Mouse (Mus musculus) forebrain, embryonic 14.5 days (tissue): ENCODE measurements around the gene Pitpnm2. TPM values are rescaled to one million over a fixed set of nuclear protein-coding genes. Genes with fewer than 3 reads are reported as not detected.

ENCODE experiments used
- ATAC-seq: fragments of 200-750 bp; cut with Nextera tagmentation; 2 replicates; pipeline ENCODE4 v1.8.0; 2017; ENCODE audit warnings: mild to moderate bottlenecking, moderate library complexity
- DNase-seq: peaks from one replicate; pipeline ENCODE4 v3.0.0-alpha.2; 2015; ENCODE audit warnings: low spot score
- H3K27ac ChIP-seq: fragments of 300-500 bp; sonication (generic); 2 replicates; pipeline ENCODE4 v1.5.1; 2014; ENCODE audit warnings: low read depth, mild to moderate bottlenecking, control low read depth, low read length, moderate library complexity
- H3K27me3 ChIP-seq: fragments of 300-500 bp; sonication (generic); replicated peaks from 2 replicates; pipeline ENCODE4 v1.6.1; 2014; ENCODE audit warnings: low read length, control low read depth, mixed read lengths; ENCODE audit not compliant: control insufficient read depth, insufficient read depth
- H3K36me3 ChIP-seq: fragments of 300-500 bp; sonication (generic); 2 replicates; pipeline ENCODE4 v1.6.1; 2014; ENCODE audit warnings: low read length, control low read depth; ENCODE audit not compliant: control insufficient read depth, insufficient read depth
- H3K4me1 ChIP-seq: fragments of 300-500 bp; sonication (generic); 2 replicates; pipeline ENCODE4 v1.6.1; 2014; ENCODE audit warnings: antibody characterized with exemption, low read length, control low read depth; ENCODE audit not compliant: control insufficient read depth, insufficient read depth
- H3K4me2 ChIP-seq: fragments of 300-500 bp; sonication (generic); 2 replicates; pipeline ENCODE4 v1.6.1; 2014; ENCODE audit warnings: mild to moderate bottlenecking, control low read depth, low read length
- H3K4me3 ChIP-seq: fragments of 300-500 bp; sonication (generic); 2 replicates; pipeline ENCODE4 v1.5.1; 2014; ENCODE audit warnings: low read depth, low read length, control low read depth
- H3K9ac ChIP-seq: fragments of 300-500 bp; sonication (generic); 2 replicates; pipeline ENCODE4 v1.6.1; 2014; ENCODE audit warnings: mild to moderate bottlenecking, low read length, control low read depth, moderate library complexity
- H3K9me3 ChIP-seq: fragments of 300-500 bp; sonication (generic); replicated peaks from 2 replicates; pipeline ENCODE4 v1.6.1; 2016; ENCODE audit warnings: low read length, control low read depth, mixed read lengths; ENCODE audit not compliant: control insufficient read depth
- WGBS: fragments of 180-500 bp; shearing (Covaris S2); extraction: QIAGEN DNeasy Blood & Tissue Kit; methylation state at CpG from one replicate; pipeline ENCODE4 v1.1.7; 2014; 5-methylcytosine and 5-hydroxymethylcytosine counted together
- polyA plus RNA-seq: library from polyadenylated mRNA; unstranded; fragments of >200 nt; fragmentation: Nextera tagmentation; extraction: Ambion mirVana; gene quantifications from 2 replicates; pipeline ENCODE4 v1.2.1, GENCODE M21; 2014

Pitpnm2 gene
- polyA plus RNA-seq, 1 experiment from 2014 or later: 8.5 TPM

DNA sequence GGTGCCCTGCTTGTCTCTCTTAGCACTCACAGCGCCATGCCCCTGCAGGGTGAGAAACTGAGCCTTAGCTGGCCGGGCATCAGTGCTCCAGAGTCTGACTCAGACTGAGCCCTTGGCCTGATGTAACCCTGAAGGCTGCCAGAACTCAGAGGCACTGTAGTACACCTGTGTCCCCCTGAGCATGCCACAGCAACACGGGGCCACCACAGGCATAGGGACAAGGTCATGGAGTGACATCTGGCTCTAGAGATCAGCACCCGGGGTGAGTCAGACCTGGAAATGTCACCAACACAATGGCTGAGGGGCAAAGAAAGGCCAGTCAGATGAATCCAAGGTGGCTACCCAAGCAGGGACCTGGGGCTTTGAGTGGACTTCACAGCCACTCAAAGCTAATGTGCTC, 162.7 kb downstream of the Pitpnm2 start:
- Histone ChIP-seq H3K36me3 (no peaks in the 10 kb centered on the region), H3K9ac (no peak overlapping the region), H3K4me2 (no peak overlapping the region), H3K27ac (no peak overlapping the region), H3K27me3 (no peaks in the 10 kb centered on the region), H3K9me3 (no peaks in the 10 kb centered on the region), H3K4me1 (no peaks in the 10 kb centered on the region), H3K4me3 (no peak overlapping the region)
- DNase-seq: no peak
- no peak for ATAC-seq
- WGBS: 85% methylated on average over 4 of the region's 4 CpGs

DNA sequence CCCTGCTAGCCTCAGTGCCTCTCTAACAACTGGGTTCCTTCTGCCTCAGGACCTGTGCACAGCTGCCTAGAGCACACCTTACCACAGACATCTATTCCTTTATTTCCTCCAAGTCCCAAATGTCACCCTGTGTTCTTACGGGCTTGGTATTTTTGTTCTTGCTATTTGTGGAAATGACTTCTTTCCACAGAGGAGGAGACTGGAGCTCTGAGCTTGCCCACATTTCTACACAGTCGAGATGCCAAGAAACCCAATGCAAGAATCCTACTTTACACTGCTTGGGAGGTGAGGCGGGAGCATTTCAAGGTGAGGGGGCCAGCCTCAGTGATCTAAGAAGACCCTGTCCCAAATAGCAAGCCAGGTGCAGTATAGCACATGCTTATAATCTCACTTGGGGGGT, 164.0 kb downstream of the Pitpnm2 start:
- Histone ChIP-seq H3K4me3 (no peak overlapping the region), H3K9me3 (no peaks in the 10 kb centered on the region), H3K4me1 (no peaks in the 10 kb centered on the region), H3K27me3 (no peaks in the 10 kb centered on the region), H3K4me2 (no peak overlapping the region), H3K27ac (no peak overlapping the region), H3K36me3 (no peaks in the 10 kb centered on the region), H3K9ac (no peak overlapping the region)
- ATAC-seq (no peak), DNase-seq (no peak)
- whole genome bisulfite sequencing: 77% methylated on average over 3 of the region's 3 CpGs

DNA sequence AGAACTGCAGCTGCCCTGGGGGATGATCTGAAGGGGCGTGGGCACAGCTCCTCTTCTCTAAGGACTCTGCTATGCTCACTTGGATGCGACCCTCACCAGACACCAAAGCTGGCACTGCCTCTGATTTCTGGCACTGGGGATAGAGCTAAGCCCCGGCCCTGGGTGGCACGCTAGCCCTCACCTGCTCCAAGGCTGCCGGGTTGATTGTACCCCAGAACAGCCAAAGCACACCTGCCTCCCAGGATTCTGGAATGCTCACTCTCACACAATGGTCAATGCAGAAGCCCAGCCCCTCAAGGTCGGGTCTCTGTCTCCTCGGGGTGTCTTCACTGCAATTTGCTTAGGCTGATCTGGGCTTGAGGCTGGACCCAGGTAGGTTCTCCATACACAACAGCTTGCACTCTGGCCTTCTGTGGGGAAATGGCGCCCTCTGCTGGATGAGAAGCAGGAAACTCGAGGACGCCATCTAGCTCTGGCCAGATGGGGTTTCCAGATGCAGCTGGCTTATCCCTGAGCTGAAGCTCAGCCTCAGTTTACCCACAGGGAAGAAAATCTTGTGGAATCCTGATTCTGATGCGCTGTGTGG, 164.9 kb downstream of the Pitpnm2 start:
- no peak overlapping the region for H3K27ac ChIP-seq

DNA sequence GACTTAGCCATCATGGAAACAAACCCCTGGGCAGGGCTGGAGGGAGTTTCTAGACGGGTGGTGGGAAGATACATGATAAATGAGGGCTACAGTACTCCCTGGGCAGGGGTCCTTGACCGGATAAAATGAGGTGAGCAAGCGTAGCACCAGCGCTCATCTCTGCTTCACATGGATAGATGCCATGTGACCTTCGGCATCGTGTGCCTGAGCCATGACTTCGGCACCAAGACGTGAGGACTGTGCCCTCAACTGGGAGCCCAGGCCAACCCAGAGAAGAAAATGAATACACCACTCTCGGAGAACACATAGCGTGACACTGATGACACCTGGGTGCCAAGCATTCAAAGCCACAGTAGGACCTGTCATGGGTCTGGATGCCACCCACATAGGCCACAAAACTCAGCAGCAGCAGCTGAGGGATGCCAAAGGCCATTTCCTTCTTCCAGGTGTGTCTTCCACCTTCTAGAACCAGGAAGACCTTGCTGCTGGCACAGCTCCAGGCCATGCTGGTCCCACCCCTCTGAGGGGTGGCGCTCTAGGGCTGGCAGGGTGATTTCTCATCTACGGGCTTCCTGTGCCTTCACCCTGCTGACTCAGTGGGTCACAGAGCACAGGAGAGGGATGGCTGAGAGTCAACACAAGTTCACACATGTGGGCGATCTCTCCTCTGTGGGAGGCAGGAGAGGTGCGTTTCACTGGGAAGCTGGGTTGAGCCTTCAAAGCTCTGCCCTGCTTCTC, 165.5 kb downstream of the Pitpnm2 start:
- H3K9me3 ChIP-seq: no peaks in the 10 kb centered on the region
- peaks cover 9% of the 10 kb centered on the region for H3K4me1 ChIP-seq
- WGBS: 88% methylated on average over 14 of the region's 14 CpGs
- H3K36me3 ChIP-seq: no peaks in the 10 kb centered on the region
- ATAC-seq: no peak
- no peak for DNase-seq
- H3K4me3 ChIP-seq: no peak overlapping the region
- H3K27ac ChIP-seq: no peak overlapping the region
- H3K27me3 ChIP-seq: no peaks in the 10 kb centered on the region
- H3K4me2 ChIP-seq: no peak overlapping the region
- no peak overlapping the region for H3K9ac ChIP-seq

More for the DNA sequence above, 164.9 kb downstream of the Pitpnm2 start:
- H3K9ac ChIP-seq: no peak overlapping the region
- DNase-seq (peak; percentile 87), ATAC-seq (peak; percentile 80)
- H3K4me2 ChIP-seq: no peak overlapping the region
- no peaks in the 10 kb centered on the region for H3K36me3 ChIP-seq
- H3K27me3 ChIP-seq: no peaks in the 10 kb centered on the region
- no peak overlapping the region for H3K4me3 ChIP-seq
- H3K9me3 ChIP-seq: no peaks in the 10 kb centered on the region
- peaks cover 3% of the 10 kb centered on the region for H3K4me1 ChIP-seq
- WGBS: 41% methylated on average over 11 of the region's 11 CpGs

DNA sequence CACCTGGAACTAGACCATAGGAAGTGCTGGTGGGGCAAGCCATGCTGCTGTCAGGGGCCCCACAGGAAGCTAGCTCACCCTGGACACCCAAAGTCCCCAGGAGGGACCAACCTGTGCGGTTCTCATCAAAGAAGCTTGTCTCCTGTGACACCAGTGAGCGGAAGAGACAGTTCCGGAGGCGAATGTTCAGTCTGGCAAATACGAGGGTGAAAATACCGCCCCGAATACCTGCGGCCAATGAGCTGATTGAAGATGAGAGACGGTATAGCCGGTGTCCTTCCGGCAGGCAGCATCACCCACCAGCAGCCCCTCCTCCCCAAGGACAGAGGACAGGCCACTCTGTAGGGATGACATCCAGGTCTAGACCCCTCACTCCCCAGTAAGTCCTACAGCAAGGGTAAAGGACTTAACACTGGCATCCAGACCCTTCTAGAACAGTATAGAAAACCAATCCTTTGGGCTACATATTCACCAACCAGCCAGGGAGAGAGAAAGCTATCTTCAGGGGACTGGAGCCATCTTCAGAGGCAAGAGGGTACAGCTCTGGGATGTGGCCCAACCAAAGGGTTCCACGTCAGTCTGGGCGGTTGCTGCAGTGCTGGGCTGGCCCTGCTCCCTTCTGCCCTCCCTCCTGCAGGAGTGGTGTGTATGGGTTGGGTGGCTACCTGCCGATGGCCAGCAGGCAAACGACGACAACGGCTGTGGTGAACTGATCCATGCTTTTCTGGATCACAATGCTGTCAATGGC, 166.4 kb downstream of the Pitpnm2 start:
- H3K4me2 ChIP-seq: no peak overlapping the region
- no peak overlapping the region for H3K9ac ChIP-seq
- H3K27me3 ChIP-seq: no peaks in the 10 kb centered on the region
- no peak overlapping the region for H3K4me3 ChIP-seq
- DNase-seq: no peak
- H3K4me1 ChIP-seq: peaks cover 16% of the 10 kb centered on the region
- H3K36me3 ChIP-seq: no peaks in the 10 kb centered on the region
- 93% methylated on average over 17 of the region's 17 CpGs for WGBS
- ATAC-seq: no peak
- H3K9me3 ChIP-seq: no peaks in the 10 kb centered on the region
- H3K27ac ChIP-seq: no peak overlapping the region

DNA sequence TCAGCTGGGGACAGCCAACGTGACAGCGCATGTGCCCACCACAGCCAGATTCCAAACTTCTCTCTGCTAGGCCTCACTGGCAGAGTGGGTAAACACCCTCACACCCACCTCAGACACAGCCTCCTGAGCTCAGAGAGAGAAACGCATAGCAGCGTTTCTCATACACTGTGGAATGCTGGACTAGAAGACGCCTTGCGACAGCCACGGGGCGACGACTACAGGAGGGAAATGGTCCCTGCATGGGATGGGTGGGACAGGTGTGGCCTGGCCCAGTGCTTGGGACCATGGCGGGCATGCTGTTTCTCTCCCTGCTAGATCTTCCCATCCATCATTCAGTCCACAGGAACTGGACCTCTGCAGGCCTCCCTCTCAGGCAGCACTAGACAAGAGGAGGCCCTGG, 167.1 kb downstream of the Pitpnm2 start:
- no peak overlapping the region for H3K4me2 ChIP-seq
- no peak overlapping the region for H3K9ac ChIP-seq
- H3K27ac ChIP-seq: no peak overlapping the region
- no peaks in the 10 kb centered on the region for H3K9me3 ChIP-seq
- ATAC-seq: no peak
- WGBS: 93% methylated on average over 10 of the region's 10 CpGs
- H3K36me3 ChIP-seq: no peaks in the 10 kb centered on the region
- H3K4me3 ChIP-seq: no peak overlapping the region
- H3K4me1 ChIP-seq: peaks cover 21% of the 10 kb centered on the region
- no peak for DNase-seq
- no peaks in the 10 kb centered on the region for H3K27me3 ChIP-seq

DNA sequence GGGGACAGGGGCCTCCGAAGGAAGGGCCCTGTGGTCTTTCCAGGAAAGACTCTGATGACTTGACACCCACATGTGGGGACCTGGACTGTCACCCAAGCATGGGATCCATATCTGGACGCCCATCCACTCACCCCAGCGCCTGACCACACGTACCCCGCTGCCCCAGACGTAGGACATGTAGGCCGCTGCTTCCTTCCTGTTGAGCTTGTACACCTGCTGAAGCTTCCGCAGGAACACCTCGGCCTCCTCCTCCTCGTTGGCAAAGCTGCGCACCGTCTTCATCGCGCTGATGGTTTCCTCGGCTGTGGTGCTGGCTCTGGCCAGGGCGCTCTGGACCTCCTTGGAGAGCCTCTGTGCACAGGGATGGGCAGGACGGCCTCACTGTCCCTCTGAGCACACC, 169.7 kb downstream of the Pitpnm2 start:
- H3K36me3 ChIP-seq: no peaks in the 10 kb centered on the region

DNA sequence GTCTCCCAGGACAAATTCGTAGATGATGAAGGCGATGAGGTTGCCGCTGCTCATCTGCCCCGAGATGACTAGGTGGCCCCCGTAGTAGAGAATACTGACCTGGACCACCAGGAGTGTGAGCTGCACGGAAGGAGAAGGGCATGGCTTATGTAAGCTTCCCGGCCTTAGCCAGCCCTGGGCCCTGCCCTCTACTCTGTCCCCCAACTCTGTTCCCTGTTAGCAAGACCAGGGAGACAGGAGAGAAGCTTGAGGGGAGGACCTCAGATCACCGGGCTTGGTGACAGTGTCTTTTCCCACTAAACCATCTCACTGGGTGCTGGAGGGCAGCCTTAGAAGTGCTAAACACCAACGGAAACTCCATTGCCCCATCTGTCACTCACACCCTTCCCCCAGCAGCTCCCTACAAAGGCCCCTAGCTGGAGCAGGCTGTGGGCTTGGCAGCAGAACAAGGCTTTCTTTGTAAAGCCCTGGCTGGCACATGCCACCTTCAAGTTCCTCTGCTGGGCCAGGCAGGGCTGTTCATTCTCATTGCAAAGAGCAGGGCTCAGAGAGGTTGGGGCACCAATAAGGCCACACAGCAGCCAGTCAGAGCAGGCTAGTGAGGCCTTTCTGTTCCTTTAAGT, 170.7 kb downstream of the Pitpnm2 start:
- H3K9ac ChIP-seq: peak overlapping the region; percentile 1; the same call in 1 of the 2 replicates
- WGBS: 27% methylated on average over 9 of the region's 9 CpGs
- no peaks in the 10 kb centered on the region for H3K36me3 ChIP-seq
- H3K9me3 ChIP-seq: no peaks in the 10 kb centered on the region
- H3K27me3 ChIP-seq: no peaks in the 10 kb centered on the region
- DNase-seq (peak; percentile 96), ATAC-seq (peak; percentile 95)
- peaks cover 21% of the 10 kb centered on the region for H3K4me1 ChIP-seq
- no peak overlapping the region for H3K4me3 ChIP-seq
- peak overlapping the region; percentile 31 for H3K4me2 ChIP-seq
- peak overlapping the region; percentile 91 for H3K27ac ChIP-seq

More for the DNA sequence above, 169.7 kb downstream of the Pitpnm2 start:
- Histone ChIP-seq H3K4me1 (peaks cover 21% of the 10 kb centered on the region), H3K27ac (peak overlapping the region; percentile 91), H3K9me3 (no peaks in the 10 kb centered on the region), H3K27me3 (no peaks in the 10 kb centered on the region), H3K4me2 (no peak overlapping the region), H3K9ac (no peak overlapping the region), H3K4me3 (no peak overlapping the region)
- WGBS: 93% methylated on average over 17 of the region's 17 CpGs
- DNase-seq (no peak), ATAC-seq (no peak)
